Mouse (Mus musculus): Measurements from ENCODE around the gene Krt24.
"Not testable (repeated sequence)": the region's sequence is repeated elsewhere in the genome, so short reads cannot be mapped to it uniquely, and the experiment has no call there.

Gene Krt24

GRCm38 (mm10) chr11:99250666-99251065, 34.4 kb downstream of the Krt24 start:
- DNase-seq, result no peak

GRCm38 (mm10) chr11:99250241-99250640, 34.8 kb downstream of the Krt24 start:
- no peak for DNase-seq

GRCm38 (mm10) chr11:99249115-99249514, 35.9 kb downstream of the Krt24 start:
- DNase-seq, result no peak

GRCm38 (mm10) chr11:99247916-99248315, 37.1 kb downstream of the Krt24 start:
- DNase-seq, result no peak

GRCm38 (mm10) chr11:99244519-99244918, 40.5 kb downstream of the Krt24 start:
- DNase-seq, result not testable (repeated sequence)

- DNase-seq, result peak; percentile 19
These were observed 41.2 kb downstream of the Krt24 start, which contains the start of gene Krt222 for GRCm38 (mm10) chr11:99243820-99244374. TSS of gene Krt222 (minus strand) at chr11:99244085.

GRCm38 (mm10) chr11:99243200-99243819, 41.8 kb downstream of the Krt24 start:
- DNase-seq, result no peak

GRCm38 (mm10) chr11:99242056-99242455, 43.0 kb downstream of the Krt24 start:
- DNase-seq, result no peak

GRCm38 (mm10) chr11:99238468-99238867, 46.6 kb downstream of the Krt24 start:
- no peak for DNase-seq

GRCm38 (mm10) chr11:99231049-99231816, 53.8 kb downstream of the Krt24 start:
- no peak for DNase-seq

- DNase-seq, result peak; percentile 85
These were observed 54.6 kb downstream of the Krt24 start, which contains the start of gene Smarce1 for GRCm38 (mm10) chr11:99230261-99231048. TSS of gene Smarce1 (minus strand) at chr11:99231017.

Data from right cerebral cortex, postnatal 4 days (tissue).